Mouse (Mus musculus): ENCODE measurements around the gene Tep1.

Gene Tep1

GRCm38 (mm10) chr14:50795965-50796364, 74.4 kb downstream of the Tep1 start:
- no peak for DNase-seq (ENCODE audit: low read depth in 2 of 2, low spot score in 2 of 2)

- DNase-seq (ENCODE audit: low read depth in 2 of 2, low spot score in 2 of 2) = no peak
These were observed 75.0 kb downstream of the Tep1 start for GRCm38 (mm10) chr14:50795261-50795935.

- no peak for DNase-seq (ENCODE audit: low read depth in 2 of 2, low spot score in 2 of 2)
These were observed 82.2 kb downstream of the Tep1 start for GRCm38 (mm10) chr14:50788157-50788556.

GRCm38 (mm10) chr14:50785251-50785637, 85.1 kb downstream of the Tep1 start, which contains the start of gene Ttc5:
Ttc5 (minus strand) TSS chr14:50785519.
- peak; percentile 93 to 98 for DNase-seq (ENCODE audit: low read depth in 2 of 2, low spot score in 2 of 2)

GRCm38 (mm10) chr14:50784391-50785250, 85.7 kb downstream of the Tep1 start:
- no peak for DNase-seq (ENCODE audit: low read depth in 2 of 2, low spot score in 2 of 2)

GRCm38 (mm10) chr14:50782166-50782565, 88.2 kb downstream of the Tep1 start:
- DNase-seq (ENCODE audit: low read depth in 2 of 2, low spot score in 2 of 2) = no peak

All from CD8-positive naive resting alpha-beta T cell, adult 2 months (primary cell).